8 mouse cellular contexts compared by ENCODE assay signal in the genomic region with DNA sequence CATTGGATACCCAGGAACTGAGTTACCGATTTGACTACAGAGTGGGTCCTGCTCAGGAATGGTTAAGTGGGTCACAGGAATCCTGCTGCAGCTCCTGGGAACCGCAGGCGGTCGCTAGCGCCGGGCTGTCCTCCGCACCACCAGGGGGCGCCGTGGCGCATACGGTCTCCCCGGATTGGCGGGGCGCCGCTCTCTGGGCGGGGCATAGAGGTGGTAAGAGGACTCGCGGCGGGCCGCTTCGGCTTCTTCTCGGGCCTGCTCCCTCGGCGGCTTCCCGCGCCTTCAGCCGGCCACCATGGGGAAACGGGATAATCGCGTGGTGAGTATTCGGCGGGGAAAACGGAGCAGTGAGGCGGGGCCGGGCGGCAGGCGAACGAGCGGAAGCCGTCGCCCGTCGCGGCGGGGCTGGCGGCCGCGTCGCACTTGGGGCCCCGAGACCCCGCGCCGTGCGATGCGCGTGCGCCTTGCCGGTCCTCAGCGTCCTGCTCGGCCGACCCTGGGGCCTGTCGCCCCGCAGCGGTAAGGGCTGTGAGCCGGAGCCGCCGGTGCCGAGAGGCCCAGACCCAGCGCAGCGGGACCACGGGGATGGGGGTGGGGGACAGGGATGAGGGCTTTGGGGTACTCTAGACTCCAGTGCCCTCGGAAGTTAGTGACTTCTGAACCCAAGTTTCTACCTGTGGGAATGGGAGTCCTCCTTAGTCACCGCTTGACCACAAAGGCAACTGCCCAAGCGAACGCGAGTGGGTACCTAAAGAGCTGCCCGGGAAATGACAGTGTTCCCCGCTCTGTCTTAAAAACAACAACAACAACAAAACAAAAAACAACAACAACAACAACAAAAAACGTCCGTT. TPM values are rescaled to one million over a fixed set of nuclear protein-coding genes. Genes with fewer than 3 reads are reported as not detected.
DNase-seq lines count a peak whose midpoint lies in the region; ATAC-seq and TF ChIP-seq lines count a peak whose summit lies in the region.

A gene (plus strand): TSS at position 205 of the 851 bp plus-strand sequence.

- peak; percentile 92 for ATAC-seq in activated CD4-positive, CD25-positive, alpha-beta regulatory T cell, adult 4 months
- ATAC-seq in inflammation-experienced regulatory T-cells, adult 6 months = peak; percentile 96
- peak; percentile 87 for ATAC-seq in megakaryocyte-erythroid progenitor cell, adult 5-6 weeks (replicated peaks; ENCODE audit: low FRiP score, low TSS enrichment, poor library complexity, severe bottlenecking)

- intact Hi-C loops in left cerebral cortex, postnatal 10 days (cut with DNase I) = no loop called here

- peak within 1 kb of the TSS; percentile 96 for H3K27ac ChIP-seq in cortical plate, adult 2 months (ENCODE audit: insufficient read depth, low read length)

- TF ChIP-seq CTCF in cortical plate, adult 2 months (IDR thresholded peaks at IDR 0.05; ENCODE audit: extremely low read depth, insufficient read depth, low read length) = peak; percentile 47

- H3K4me3 ChIP-seq in cortical plate, adult 2 months (ENCODE audit: insufficient read depth, low read length) = peak within 1 kb of the TSS; percentile 81

- H3K4me1 ChIP-seq in cortical plate, adult 2 months (ENCODE audit: control insufficient read depth, insufficient read depth, low read length) = peaks cover 4% of the 10 kb centered on the region

- TF ChIP-seq POLR2A in cortical plate, adult 2 months (IDR thresholded peaks at IDR 0.05; ENCODE audit: extremely low read depth, insufficient read depth, low read length) = peak; percentile 41; the same call in 1 of the 2 replicates

- DNase-seq in gastrocnemius, postnatal 10 days = peak; percentile 99
- DNase-seq in left cerebral cortex, postnatal 10 days (ENCODE audit: extremely low spot score in 1 of 2, low spot score in 2 of 2) = peak; percentile 93 to 98
- DNase-seq in right cerebral cortex, postnatal 25 days = peak; percentile 96
- DNase-seq in urinary bladder, postnatal 4 days (ENCODE audit: low spot score in 2 of 2) = peak; percentile 94 to 97

RNA-seq across cellular contexts. Expression of the gene that starts here (rescaled TPM):
- 10 to 100 TPM; 38.1 to 52.1 TPM for polyA plus RNA-seq in activated CD4-positive, CD25-positive, alpha-beta regulatory T cell, adult 4 months (2017; shearing (Covaris generic))
- 24.7 and 25.4 TPM in 2 replicates for polyA plus RNA-seq in cortical plate, adult 2 months (2012; rRNA removed)
- total RNA-seq in gastrocnemius, postnatal 10 days (2021) = 10 to 100 TPM; 16.8 to 22.0 TPM
- polyA plus RNA-seq in inflammation-experienced regulatory T-cells, adult 6 months (2017; shearing (Covaris generic)) = 10 to 100 TPM; 40.1 to 59.9 (median 53.6) TPM
- 10 to 100 TPM; 37.0 to 39.3 TPM for total RNA-seq in left cerebral cortex, postnatal 10 days (2021)
- total RNA-seq in megakaryocyte-erythroid progenitor cell, adult 5-6 weeks (2014; fragmentation: Nextera tagmentation) = 63.1 and 67.0 TPM in 2 replicates
- total RNA-seq in megakaryocyte-erythroid progenitor cell, adult 5-6 weeks (2017) = 91.9 and 134 TPM in 2 replicates

Comparison
In these comparisons a context has a peak if more than half of its experiments do, and no peak if none do; other contexts are left out.
1. Peak in every context shown above with its lines: DNase-seq, ATAC-seq, H3K4me3 ChIP-seq and H3K27ac ChIP-seq.